Mouse (Mus musculus) gastrocnemius, postnatal 10 days (tissue): ENCODE measurements at regions not wholly inside any gene's neighbourhood (a gene's known extent, or its start where the extent isn't known, plus 50 kb on each side); places are given as distances from the start of the nearest gene placed in this dataset.

Source experiments
- DNase-seq: peaks from one replicate; pipeline ENCODE4 v3.0.0; 2021; ENCODE audit warnings: mixed read lengths

DNA sequence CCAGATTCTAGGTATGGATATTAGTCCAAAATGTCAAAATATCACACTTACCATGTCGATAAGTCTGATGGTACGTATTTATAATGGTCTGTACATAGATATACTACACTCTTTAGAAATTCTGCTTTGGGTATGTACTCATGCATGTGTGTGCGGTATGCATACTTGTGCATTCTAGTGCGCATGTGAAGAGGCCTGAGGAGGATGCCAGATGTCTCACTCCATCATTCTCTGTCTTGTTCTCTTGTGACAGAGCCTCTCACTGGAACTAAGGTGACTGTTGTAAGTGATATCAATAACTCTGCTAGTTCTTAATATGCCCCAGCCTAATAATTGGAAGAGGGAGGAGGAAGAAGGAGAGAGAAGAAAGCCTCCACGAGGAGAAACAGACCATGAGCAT, 52.5 kb upstream of the Pkn2 start:
- DNase-seq, result no peak

DNA sequence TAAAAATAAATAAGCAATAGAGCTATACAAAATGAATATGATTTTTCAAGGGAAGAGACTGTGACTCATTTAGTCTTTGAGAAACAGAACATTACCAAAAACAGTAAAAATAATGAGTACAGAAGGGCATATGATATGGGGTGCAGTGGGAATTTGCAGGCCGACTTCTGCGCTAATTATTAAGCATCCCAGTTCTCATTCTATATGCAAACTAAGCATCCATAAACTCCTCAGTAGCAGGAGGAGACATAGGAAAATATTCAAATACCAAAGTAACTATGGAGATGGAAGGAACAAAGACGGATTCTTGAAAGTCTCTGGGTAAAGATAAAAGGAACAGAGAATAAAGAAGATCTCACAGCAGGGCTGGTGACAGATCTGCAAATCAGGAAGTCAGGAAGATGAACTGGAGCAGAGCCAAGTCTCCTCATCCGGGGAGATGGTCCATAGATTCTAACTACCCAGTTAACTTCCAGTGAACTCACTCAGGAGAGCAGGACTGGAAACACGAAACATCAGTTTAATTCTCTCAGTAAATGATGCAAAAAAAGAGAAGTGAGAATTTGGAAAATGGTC, 52.0 kb upstream of the Pkn2 start:
- no peak for DNase-seq
